In genomic region chr16:17356031-17356430, GRCm38 (mm10) we compare ENCODE assay signal across 19 mouse cellular contexts. TPM values are rescaled to one million over a fixed set of nuclear protein-coding genes. Genes with fewer than 3 reads are reported as not detected.
A peak's percentile ranks its signal among the peaks of the same experiment; 100 is the strongest.
DNase-seq lines count a peak whose midpoint lies in the region; ATAC-seq and TF ChIP-seq lines count a peak whose summit lies in the region.
"Had no signal": no experiment of that assay in that cellular context is flagged by ENCODE, and none has a peak within 500 bp of the region (broad histone marks: within the 10 kb centered on the region; RNA-seq: fewer than 3 reads in every experiment).

No protein-coding gene starts in this region.

- no peak overlapping the region for H3K9ac ChIP-seq in kidney, embryonic 14.5 days (ENCODE audit: low read depth, low read length)
- no peak overlapping the region for H3K9ac ChIP-seq in kidney, embryonic 15.5 days

- WGBS in kidney, adult 2 months, result 57% methylated on average over 6 of the region's 6 CpGs
- 92% methylated on average over 6 of the region's 6 CpGs for WGBS in kidney, embryonic 14.5 days
- WGBS in kidney, embryonic 15.5 days, result 87% methylated on average over 6 of the region's 6 CpGs

- H3K4me3 ChIP-seq in kidney, adult 2 months (ENCODE audit: insufficient read depth, low read depth, low read length), result no peak overlapping the region
- H3K4me3 ChIP-seq in kidney, embryonic 14.5 days (ENCODE audit: low read length), result no peak overlapping the region
- no peak overlapping the region for H3K4me3 ChIP-seq in kidney, embryonic 15.5 days (replicated peaks)

- no peak overlapping the region for H3K4me2 ChIP-seq in kidney, embryonic 14.5 days (replicated peaks; ENCODE audit: low read depth, low read length)
- no peak overlapping the region for H3K4me2 ChIP-seq in kidney, embryonic 15.5 days

- no peak for TF ChIP-seq CTCF in kidney, adult 2 months (conservative IDR thresholded peaks at IDR 0.05; ENCODE audit: insufficient read depth, insufficient read length, low read depth, low read length)

- H3K9me3 ChIP-seq in kidney, embryonic 14.5 days (ENCODE audit: control insufficient read depth, low read length), result no peaks in the 10 kb centered on the region
- no peaks in the 10 kb centered on the region for H3K9me3 ChIP-seq in kidney, embryonic 15.5 days (replicated peaks)
- H3K9me3 ChIP-seq: G1E had no signal

- H3K27ac ChIP-seq in kidney, adult 2 months (ENCODE audit: insufficient read depth, low read depth, low read length), result peak overlapping the region; percentile 75
- H3K27ac ChIP-seq in kidney, embryonic 14.5 days (ENCODE audit: low read depth, low read length), result no peak overlapping the region
- no peak overlapping the region for H3K27ac ChIP-seq in kidney, embryonic 15.5 days

- no peak for ATAC-seq in kidney, embryonic 14.5 days (ENCODE audit: low FRiP score, low TSS enrichment)
- ATAC-seq in kidney, embryonic 15.5 days (replicated peaks; ENCODE audit: low FRiP score), result no peak
- ATAC-seq: activated CD4-positive, CD25-positive, alpha-beta regulatory T cell, adult 4 months; CD4-positive, CD25-positive, alpha-beta regulatory T cell, adult 4 months; Patski had no signal

- TF ChIP-seq POLR2A in kidney, adult 2 months (IDR thresholded peaks at IDR 0.05; ENCODE audit: low read depth, low read length), result no peak

- peaks cover 5% of the 10 kb centered on the region for H3K36me3 ChIP-seq in kidney, adult 2 months (ENCODE audit: control insufficient read depth, insufficient read depth, low read length)
- peaks cover 30% of the 10 kb centered on the region for H3K36me3 ChIP-seq in kidney, embryonic 14.5 days (ENCODE audit: control insufficient read depth, insufficient read depth, low read length)
- H3K36me3 ChIP-seq in kidney, embryonic 15.5 days, result peaks cover 67% of the 10 kb centered on the region

- 0 out of 2 replicates have a peak, but pooled peaks cover 5% of the 10 kb centered on the region for H3K4me1 ChIP-seq in kidney, adult 2 months (ENCODE audit: control insufficient read depth, insufficient read depth, low read length)
- H3K4me1 ChIP-seq in kidney, embryonic 14.5 days (ENCODE audit: control insufficient read depth, insufficient read depth, low read length), result no peaks in the 10 kb centered on the region
- no peaks in the 10 kb centered on the region for H3K4me1 ChIP-seq in kidney, embryonic 15.5 days

- H3K27me3 ChIP-seq in kidney, adult 2 months (replicated peaks; ENCODE audit: control insufficient read depth, insufficient read depth, low read length), result no peaks in the 10 kb centered on the region
- H3K27me3 ChIP-seq in kidney, embryonic 14.5 days (ENCODE audit: control insufficient read depth, insufficient read depth, low read length), result no peaks in the 10 kb centered on the region
- H3K27me3 ChIP-seq in kidney, embryonic 15.5 days, result no peaks in the 10 kb centered on the region
- H3K27me3 ChIP-seq: CH12.LX, Patski had no signal

- peak; percentile 52 for DNase-seq in kidney, adult 2 months
- peak; percentile 58 for DNase-seq in kidney, adult 9 months
- DNase-seq: adrenal gland, adult 2 months; adrenal gland, adult 8-10 months; adrenal gland, postnatal 10 days; adrenal gland, postnatal 14 days; adrenal gland, postnatal 25 days; adrenal gland, postnatal 36 days; B cell, adult 2 months; cerebellum, adult 11 months; cerebellum, adult 11-12 months; cerebellum, adult 18-20 months had no signal

RNA-seq across cellular contexts. Expression of gene Serpind1, which starts 24.9 kb away (rescaled TPM):
- 0.57 and 0.80 TPM in 2 replicates for polyA plus RNA-seq in kidney, adult 2 months (2012; rRNA removed)
- polyA plus RNA-seq in kidney, embryonic 14.5 days (2014; fragmentation: Nextera tagmentation; extraction: Ambion mirVana), result 0.14 and 0.16 TPM in 2 replicates
- polyA plus RNA-seq in kidney, embryonic 15.5 days (2015; fragmentation: Nextera tagmentation; extraction: Ambion mirVana), result 1.9 and 3.2 TPM in 2 replicates
- polyA plus RNA-seq: G1E had no signal

RNA-seq across cellular contexts. Expression of gene Snap29, which starts 49.8 kb away (rescaled TPM):
- 8.9 and 11.4 TPM in 2 replicates for polyA plus RNA-seq in kidney, adult 2 months (2012; rRNA removed)
- 6.6 and 7.1 TPM in 2 replicates for polyA plus RNA-seq in kidney, embryonic 14.5 days (2014; fragmentation: Nextera tagmentation; extraction: Ambion mirVana)
- polyA plus RNA-seq in kidney, embryonic 15.5 days (2015; fragmentation: Nextera tagmentation; extraction: Ambion mirVana), result 14.2 and 15.2 TPM in 2 replicates

RNA-seq across cellular contexts. Expression of gene Pi4ka, which starts 50.1 kb away (rescaled TPM):
- polyA plus RNA-seq in kidney, adult 2 months (2012; rRNA removed), result 105 and 124 TPM in 2 replicates
- polyA plus RNA-seq in kidney, embryonic 14.5 days (2014; fragmentation: Nextera tagmentation; extraction: Ambion mirVana), result 32.6 and 41.1 TPM in 2 replicates
- polyA plus RNA-seq in kidney, embryonic 15.5 days (2015; fragmentation: Nextera tagmentation; extraction: Ambion mirVana), result 30.9 and 39.7 TPM in 2 replicates
